Mouse (Mus musculus) erythroblast, adult 5-6 weeks (primary cell): ENCODE measurements around the gene Kcnc3. TPM values are rescaled to one million over a fixed set of nuclear protein-coding genes. Genes with fewer than 3 reads are reported as not detected.

Experiments used
- ATAC-seq: replicated peaks from 2 replicates; pipeline ENCODE4 v1.8.0; 2016; ENCODE audit warnings: moderate number of reproducible peaks, mild to moderate bottlenecking, moderate TSS enrichment, inconsistent platforms; ENCODE audit not compliant: poor library complexity, low FRiP score, severe bottlenecking
- total RNA-seq, 2 experiments: library from RNA; stranded (forward) in 1 of 2; stranded (reverse) in 1 of 2; fragments of 150-400 nt in 1 of 2; fragments of 200-764, 138-1000 nt in 1 of 2; gene quantifications; 2 replicates each; pipeline versions ENCODE4 v1.2.3 to v1.2.4; 2015 to 2017; ENCODE audit warnings: low replicate concordance in 2 of 2

The Kcnc3 gene
- total RNA-seq, 2 experiments from 2014 or later = not detected

- no peak for ATAC-seq
Observed at GRCm38 (mm10) chr7:44593775-44594174, 3.3 kb downstream of the Kcnc3 start.

- no peak for ATAC-seq
Observed at GRCm38 (mm10) chr7:44594291-44594690, 3.8 kb downstream of the Kcnc3 start.

- ATAC-seq = no peak
Observed at GRCm38 (mm10) chr7:44595131-44595561, 4.7 kb downstream of the Kcnc3 start.

GRCm38 (mm10) chr7:44596051-44596450 is 5.6 kb downstream of the Kcnc3 start:
- no peak for ATAC-seq

- no peak for ATAC-seq
Observed at GRCm38 (mm10) chr7:44596996-44597538, 6.6 kb downstream of the Kcnc3 start.

GRCm38 (mm10) chr7:44597666-44598065 is 7.2 kb downstream of the Kcnc3 start:
- ATAC-seq = no peak

- no peak for ATAC-seq
Observed at GRCm38 (mm10) chr7:44598336-44598735, 7.9 kb downstream of the Kcnc3 start.

- ATAC-seq = no peak
Observed at GRCm38 (mm10) chr7:44600691-44601262, 10.3 kb downstream of the Kcnc3 start.

GRCm38 (mm10) chr7:44601646-44602045 is 11.2 kb downstream of the Kcnc3 start:
- no peak for ATAC-seq

GRCm38 (mm10) chr7:44602443-44602842 is 12.0 kb downstream of the Kcnc3 start:
- no peak for ATAC-seq

GRCm38 (mm10) chr7:44603186-44603855 is 12.9 kb downstream of the Kcnc3 start:
- no peak for ATAC-seq

GRCm38 (mm10) chr7:44604139-44604606 is 13.7 kb downstream of the Kcnc3 start:
- no peak for ATAC-seq

GRCm38 (mm10) chr7:44604619-44605018 is 14.2 kb downstream of the Kcnc3 start:
- ATAC-seq = no peak

- no peak for ATAC-seq
Observed at GRCm38 (mm10) chr7:44605436-44605835, 15.0 kb downstream of the Kcnc3 start.

- no peak for ATAC-seq
Observed at GRCm38 (mm10) chr7:44606171-44606901, 15.9 kb downstream of the Kcnc3 start.

GRCm38 (mm10) chr7:44612192-44612591 is 21.7 kb downstream of the Kcnc3 start:
- no peak for ATAC-seq

GRCm38 (mm10) chr7:44614041-44614688 is 23.7 kb downstream of the Kcnc3 start:
- no peak for ATAC-seq

- no peak for ATAC-seq
Observed at GRCm38 (mm10) chr7:44615309-44615708, 24.8 kb downstream of the Kcnc3 start.

GRCm38 (mm10) chr7:44615987-44616386 is 25.5 kb downstream of the Kcnc3 start:
- ATAC-seq = no peak

- no peak for ATAC-seq
Observed at GRCm38 (mm10) chr7:44617059-44617458, 26.6 kb downstream of the Kcnc3 start.
